Mouse (Mus musculus) kidney, embryonic 16.5 days (tissue): ENCODE results near the gene Ccdc142. TPM values are rescaled to one million over a fixed set of nuclear protein-coding genes. Genes with fewer than 3 reads are reported as not detected.

Experiments used
- ATAC-seq: fragments of 200-750 bp; cut with Nextera tagmentation; 2 replicates; pipeline ENCODE4 v1.8.0; 2017; ENCODE audit warnings: moderate TSS enrichment; ENCODE audit not compliant: low FRiP score, low TSS enrichment
- H3K27ac ChIP-seq: fragments of 300-500 bp; sonication (generic); 2 replicates; pipeline ENCODE4 v1.5.1; 2014; ENCODE audit warnings: low read length
- H3K27me3 ChIP-seq: fragments of 300-500 bp; sonication (generic); 2 replicates; pipeline ENCODE4 v1.6.1; 2014; ENCODE audit warnings: low read length, control low read depth, mixed read lengths; ENCODE audit not compliant: insufficient read depth
- H3K36me3 ChIP-seq: fragments of 300-500 bp; sonication (generic); 2 replicates; pipeline ENCODE4 v1.6.1; 2014; ENCODE audit warnings: low read length, control low read depth, mixed read lengths; ENCODE audit not compliant: insufficient read depth
- H3K4me1 ChIP-seq: fragments of 300-500 bp; sonication (generic); 2 replicates; pipeline ENCODE4 v1.6.1; 2014; ENCODE audit warnings: low read length, control low read depth, mixed read lengths; ENCODE audit not compliant: insufficient read depth
- H3K4me2 ChIP-seq: fragments of 300-500 bp; sonication (generic); replicated peaks from 2 replicates; pipeline ENCODE4 v1.6.1; 2014; ENCODE audit warnings: low read depth, low read length
- H3K4me3 ChIP-seq: fragments of 300-500 bp; sonication (generic); 2 replicates; pipeline ENCODE4 v1.5.1; 2014; ENCODE audit warnings: mild to moderate bottlenecking, low read length
- H3K9ac ChIP-seq: fragments of 300-500 bp; sonication (generic); replicated peaks from 2 replicates; pipeline ENCODE4 v1.6.1; 2014; ENCODE audit warnings: low read length
- H3K9me3 ChIP-seq: fragments of 300-500 bp; sonication (generic); 2 replicates; pipeline ENCODE4 v1.6.1; 2016; ENCODE audit warnings: low read length, control low read depth
- WGBS: fragments of 180-500 bp; shearing (Covaris S2); extraction: QIAGEN DNeasy Blood & Tissue Kit; methylation state at CpG from one replicate; pipeline ENCODE4 v1.1.7; 2014; 5-methylcytosine and 5-hydroxymethylcytosine counted together
- polyA plus RNA-seq: library from polyadenylated mRNA; unstranded; fragments of >200 nt; fragmentation: Nextera tagmentation; extraction: Ambion mirVana; gene quantifications from 2 replicates; pipeline ENCODE4 v1.2.1, GENCODE M21; 2015

The Ccdc142 gene
- polyA plus RNA-seq, 1 experiment from 2014 or later: 3.9 TPM

GRCm38 (mm10) chr6:83136291-83136880 is 35.0 kb downstream of the Ccdc142 start:
- Histone ChIP-seq H3K4me2 (peak overlapping the region; percentile 69), H3K4me1 (peaks cover 43% of the 10 kb centered on the region), H3K27me3 (no peaks in the 10 kb centered on the region), H3K9ac (peak overlapping the region; percentile 97), H3K9me3 (no peaks in the 10 kb centered on the region), H3K4me3 (peak overlapping the region; percentile 62), H3K36me3 (no peaks in the 10 kb centered on the region), H3K27ac (peak overlapping the region; percentile 100)
- WGBS: 9% methylated on average over 5 of the region's 5 CpGs
- ATAC-seq: peak; percentile 5

- Histone ChIP-seq H3K36me3 (no peaks in the 10 kb centered on the region), H3K27ac (peak overlapping the region; percentile 100), H3K27me3 (no peaks in the 10 kb centered on the region), H3K4me3 (peak overlapping the region; percentile 62), H3K9ac (peak overlapping the region; percentile 97), H3K9me3 (no peaks in the 10 kb centered on the region), H3K4me2 (peak overlapping the region; percentile 69), H3K4me1 (peaks cover 43% of the 10 kb centered on the region)
- peak; percentile 79 for ATAC-seq
- under 1% methylated on average over 26 of the region's 26 CpGs for WGBS
Measured at GRCm38 (mm10) chr6:83136881-83137575, 35.6 kb downstream of the Ccdc142 start.

GRCm38 (mm10) chr6:83137576-83137950 is 36.2 kb downstream of the Ccdc142 start:
- peaks cover 48% of the 10 kb centered on the region for H3K4me1 ChIP-seq
- peak overlapping the region; percentile 69 for H3K4me2 ChIP-seq
- peak overlapping the region; percentile 100 for H3K27ac ChIP-seq
- no peaks in the 10 kb centered on the region for H3K9me3 ChIP-seq
- peak; percentile 78 for ATAC-seq
- H3K36me3 ChIP-seq: no peaks in the 10 kb centered on the region
- H3K9ac ChIP-seq: peak overlapping the region; percentile 97
- peak overlapping the region; percentile 62 for H3K4me3 ChIP-seq
- 0% methylated on average over 12 of the region's 12 CpGs for WGBS
- H3K27me3 ChIP-seq: no peaks in the 10 kb centered on the region

GRCm38 (mm10) chr6:83138056-83138455 is 36.7 kb downstream of the Ccdc142 start:
- H3K4me2 ChIP-seq: peak overlapping the region; percentile 69
- no peaks in the 10 kb centered on the region for H3K36me3 ChIP-seq
- peak; percentile 23 for ATAC-seq
- peak overlapping the region; percentile 100 for H3K27ac ChIP-seq
- H3K9ac ChIP-seq: peak overlapping the region; percentile 97
- no peaks in the 10 kb centered on the region for H3K27me3 ChIP-seq
- H3K4me3 ChIP-seq: peak overlapping the region; percentile 62
- WGBS: 0% methylated on average over 11 of the region's 11 CpGs
- H3K4me1 ChIP-seq: peaks cover 48% of the 10 kb centered on the region
- H3K9me3 ChIP-seq: no peaks in the 10 kb centered on the region

GRCm38 (mm10) chr6:83140044-83140443 is 38.6 kb downstream of the Ccdc142 start:
- 94% methylated on average over 8 of the region's 8 CpGs for WGBS
- Histone ChIP-seq H3K9me3 (no peaks in the 10 kb centered on the region), H3K4me2 (no peak overlapping the region)

GRCm38 (mm10) chr6:83141636-83142035 is 40.2 kb downstream of the Ccdc142 start:
- H3K27ac ChIP-seq: no peak overlapping the region
- H3K4me2 ChIP-seq: peak overlapping the region; percentile 66
- no peak for ATAC-seq
- peak overlapping the region; percentile 73; the same call in 1 of the 2 replicates for H3K9ac ChIP-seq
- no peaks in the 10 kb centered on the region for H3K36me3 ChIP-seq
- 38% methylated on average over 4 of the region's 4 CpGs for WGBS
- no peaks in the 10 kb centered on the region for H3K27me3 ChIP-seq
- no peaks in the 10 kb centered on the region for H3K9me3 ChIP-seq
- peaks cover 29% of the 10 kb centered on the region for H3K4me1 ChIP-seq
- peak overlapping the region; percentile 39; the same call in 1 of the 2 replicates for H3K4me3 ChIP-seq

More at GRCm38 (mm10) chr6:83140044-83140443, 38.6 kb downstream of the Ccdc142 start:
- H3K9ac ChIP-seq: no peak overlapping the region
- no peak for ATAC-seq
- peaks cover 43% of the 10 kb centered on the region for H3K4me1 ChIP-seq
- no peaks in the 10 kb centered on the region for H3K27me3 ChIP-seq
- no peaks in the 10 kb centered on the region for H3K36me3 ChIP-seq
- no peak overlapping the region for H3K27ac ChIP-seq
- H3K4me3 ChIP-seq: no peak overlapping the region

- peak overlapping the region; percentile 73 for H3K9ac ChIP-seq
- peaks cover 29% of the 10 kb centered on the region for H3K4me1 ChIP-seq
- no peaks in the 10 kb centered on the region for H3K27me3 ChIP-seq
- 5% methylated on average over 41 of the region's 41 CpGs for WGBS
- H3K4me2 ChIP-seq: peak overlapping the region; percentile 66
- no peak for ATAC-seq
- no peaks in the 10 kb centered on the region for H3K9me3 ChIP-seq
- H3K36me3 ChIP-seq: peaks cover 4% of the 10 kb centered on the region; the same call in 1 of the 2 replicates
- no peak overlapping the region for H3K27ac ChIP-seq
- H3K4me3 ChIP-seq: peak overlapping the region; percentile 39
Measured at GRCm38 (mm10) chr6:83142211-83142731, 40.9 kb downstream of the Ccdc142 start.

GRCm38 (mm10) chr6:83142886-83143285 is 41.5 kb downstream of the Ccdc142 start:
- Histone ChIP-seq H3K27me3 (no peaks in the 10 kb centered on the region), H3K27ac (no peak overlapping the region), H3K4me2 (0 out of 2 replicates have a peak overlapping the region, but pooled peaks have one; percentile 66), H3K4me1 (peaks cover 30% of the 10 kb centered on the region), H3K9me3 (no peaks in the 10 kb centered on the region), H3K36me3 (peaks cover 10% of the 10 kb centered on the region), H3K4me3 (no peak overlapping the region), H3K9ac (no peak overlapping the region; the same call in 1 of the 2 replicates)
- WGBS: 59% methylated on average over 11 of the region's 11 CpGs
- no peak for ATAC-seq

GRCm38 (mm10) chr6:83145209-83145608 is 43.8 kb downstream of the Ccdc142 start:
- no peaks in the 10 kb centered on the region for H3K27me3 ChIP-seq
- no peak overlapping the region for H3K27ac ChIP-seq
- H3K36me3 ChIP-seq: peaks cover 28% of the 10 kb centered on the region
- H3K4me1 ChIP-seq: peaks cover 17% of the 10 kb centered on the region
- WGBS: 71% methylated on average over 2 of the region's 2 CpGs
- H3K9ac ChIP-seq: no peak overlapping the region
- H3K4me2 ChIP-seq: no peak overlapping the region
- no peaks in the 10 kb centered on the region for H3K9me3 ChIP-seq
- ATAC-seq: no peak
- H3K4me3 ChIP-seq: no peak overlapping the region

GRCm38 (mm10) chr6:83145805-83146204 is 44.4 kb downstream of the Ccdc142 start:
- Histone ChIP-seq H3K9me3 (no peaks in the 10 kb centered on the region), H3K4me1 (peaks cover 17% of the 10 kb centered on the region), H3K4me2 (no peak overlapping the region), H3K36me3 (peaks cover 28% of the 10 kb centered on the region), H3K27me3 (no peaks in the 10 kb centered on the region), H3K4me3 (no peak overlapping the region), H3K9ac (no peak overlapping the region), H3K27ac (no peak overlapping the region; the same call in 1 of the 2 replicates)
- WGBS: 56% methylated on average over 8 of the region's 9 CpGs
- no peak for ATAC-seq
